Mouse (Mus musculus) forebrain, embryonic 16.5 days (tissue): ENCODE measurements around the gene Sema5b. TPM values are rescaled to one million over a fixed set of nuclear protein-coding genes. Genes with fewer than 3 reads are reported as not detected.

Experiments used
- ATAC-seq: fragments of 200-750 bp; cut with Nextera tagmentation; 2 replicates; pipeline ENCODE4 v1.8.0; 2017; ENCODE audit warnings: mild to moderate bottlenecking, moderate library complexity
- H3K27ac ChIP-seq: fragments of 300-500 bp; sonication (generic); 2 replicates; pipeline ENCODE4 v1.5.1; 2014; ENCODE audit warnings: low read length, control low read depth
- H3K27me3 ChIP-seq: fragments of 300-500 bp; sonication (generic); replicated peaks from 2 replicates; pipeline ENCODE4 v1.6.1; 2014; ENCODE audit warnings: low read length; ENCODE audit not compliant: control insufficient read depth, insufficient read depth
- H3K36me3 ChIP-seq: fragments of 300-500 bp; sonication (generic); 2 replicates; pipeline ENCODE4 v1.6.1; 2014; ENCODE audit not compliant: control insufficient read depth, insufficient read depth
- H3K4me1 ChIP-seq: fragments of 300-500 bp; sonication (generic); replicated peaks from 2 replicates; pipeline ENCODE4 v1.6.1; 2014; ENCODE audit warnings: low read length; ENCODE audit not compliant: control insufficient read depth, insufficient read depth
- H3K4me2 ChIP-seq: fragments of 300-500 bp; sonication (generic); 2 replicates; pipeline ENCODE4 v1.6.1; 2014; ENCODE audit warnings: mild to moderate bottlenecking, low read length, control low read depth
- H3K4me3 ChIP-seq: fragments of 300-500 bp; sonication (generic); replicated peaks from 2 replicates; pipeline ENCODE4 v1.5.1; 2014; ENCODE audit warnings: mild to moderate bottlenecking, low read length, control low read depth
- H3K9ac ChIP-seq: fragments of 300-500 bp; sonication (generic); replicated peaks from 2 replicates; pipeline ENCODE4 v1.6.1; 2014; ENCODE audit warnings: low read depth, low read length, control low read depth
- H3K9me3 ChIP-seq: fragments of 300-500 bp; sonication (generic); 2 replicates; pipeline ENCODE4 v1.6.1; 2016; ENCODE audit warnings: low read length; ENCODE audit not compliant: control insufficient read depth
- WGBS: fragments of 180-500 bp; shearing (Covaris S2); extraction: QIAGEN DNeasy Blood & Tissue Kit; methylation state at CpG from one replicate; pipeline ENCODE4 v1.1.7; 2014; 5-methylcytosine and 5-hydroxymethylcytosine counted together
- polyA plus RNA-seq: library from polyadenylated mRNA; unstranded; fragments of >200 nt; fragmentation: Nextera tagmentation; extraction: Ambion mirVana; gene quantifications from 2 replicates; pipeline ENCODE4 v1.2.1, GENCODE M21; 2015

Gene Sema5b
- polyA plus RNA-seq, 1 experiment from 2014 or later: 30.1 TPM

GRCm38 (mm10) chr16:35677511-35678113, 136.7 kb downstream of the Sema5b start:
- Histone ChIP-seq H3K9ac (no peak overlapping the region), H3K27me3 (no peaks in the 10 kb centered on the region), H3K4me2 (no peak overlapping the region), H3K27ac (no peak overlapping the region), H3K4me3 (no peak overlapping the region), H3K4me1 (0 out of 2 replicates have a peak, but pooled peaks cover 2% of the 10 kb centered on the region), H3K36me3 (no peaks in the 10 kb centered on the region), H3K9me3 (no peaks in the 10 kb centered on the region)
- WGBS: 84% methylated on average over 8 of the region's 8 CpGs
- no peak for ATAC-seq

- Histone ChIP-seq H3K4me1 (0 out of 2 replicates have a peak, but pooled peaks cover 2% of the 10 kb centered on the region), H3K4me3 (no peak overlapping the region), H3K9me3 (no peaks in the 10 kb centered on the region), H3K27ac (no peak overlapping the region), H3K4me2 (no peak overlapping the region), H3K36me3 (no peaks in the 10 kb centered on the region), H3K27me3 (no peaks in the 10 kb centered on the region), H3K9ac (no peak overlapping the region)
- no peak for ATAC-seq
- 38% methylated on average over 3 of the region's 3 CpGs for WGBS
Observed at GRCm38 (mm10) chr16:35678476-35678875, 137.5 kb downstream of the Sema5b start.

- H3K9ac ChIP-seq: no peak overlapping the region
- no peaks in the 10 kb centered on the region for H3K9me3 ChIP-seq
- ATAC-seq: no peak; the same call in 1 of the 2 replicates
- WGBS: 71% methylated on average over 17 of the region's 17 CpGs
- H3K27me3 ChIP-seq: no peaks in the 10 kb centered on the region
- no peak overlapping the region for H3K27ac ChIP-seq
- no peak overlapping the region for H3K4me2 ChIP-seq
- H3K36me3 ChIP-seq: no peaks in the 10 kb centered on the region
- H3K4me3 ChIP-seq: no peak overlapping the region
- H3K4me1 ChIP-seq: peaks cover 10% of the 10 kb centered on the region; the same call in 1 of the 2 replicates
Observed at GRCm38 (mm10) chr16:35681327-35682108, 140.6 kb downstream of the Sema5b start.

GRCm38 (mm10) chr16:35685027-35685426, 144.1 kb downstream of the Sema5b start:
- no peak overlapping the region for H3K9ac ChIP-seq
- peaks cover 12% of the 10 kb centered on the region; the same call in 1 of the 2 replicates for H3K4me1 ChIP-seq
- H3K27me3 ChIP-seq: no peaks in the 10 kb centered on the region
- H3K4me2 ChIP-seq: no peak overlapping the region
- no peak overlapping the region for H3K4me3 ChIP-seq
- no peaks in the 10 kb centered on the region for H3K36me3 ChIP-seq
- peak; percentile 41 for ATAC-seq
- no peaks in the 10 kb centered on the region for H3K9me3 ChIP-seq
- no peak overlapping the region for H3K27ac ChIP-seq
- WGBS: 68% methylated on average over 13 of the region's 13 CpGs

GRCm38 (mm10) chr16:35686491-35686890, 145.5 kb downstream of the Sema5b start:
- 45% methylated on average over 7 of the region's 7 CpGs for WGBS
- Histone ChIP-seq H3K9me3 (no peaks in the 10 kb centered on the region), H3K27ac (no peak overlapping the region), H3K36me3 (no peaks in the 10 kb centered on the region), H3K9ac (no peak overlapping the region), H3K4me2 (no peak overlapping the region), H3K4me1 (peaks cover 10% of the 10 kb centered on the region; the same call in 1 of the 2 replicates), H3K4me3 (no peak overlapping the region), H3K27me3 (no peaks in the 10 kb centered on the region)
- no peak for ATAC-seq

- ATAC-seq: no peak
- Histone ChIP-seq H3K27me3 (no peaks in the 10 kb centered on the region), H3K27ac (no peak overlapping the region), H3K4me1 (0 out of 2 replicates have a peak, but pooled peaks cover 1% of the 10 kb centered on the region), H3K4me3 (no peak overlapping the region), H3K9me3 (no peaks in the 10 kb centered on the region), H3K9ac (no peak overlapping the region), H3K36me3 (0 out of 2 replicates have a peak, but pooled peaks cover 4% of the 10 kb centered on the region), H3K4me2 (no peak overlapping the region)
- 91% methylated on average over 7 of the region's 7 CpGs for WGBS
Observed at GRCm38 (mm10) chr16:35691606-35692005, 150.7 kb downstream of the Sema5b start.

GRCm38 (mm10) chr16:35694250-35694846, 153.4 kb downstream of the Sema5b start:
- no peaks in the 10 kb centered on the region for H3K9me3 ChIP-seq
- H3K4me1 ChIP-seq: no peaks in the 10 kb centered on the region
- no peak overlapping the region for H3K4me2 ChIP-seq
- no peak overlapping the region for H3K27ac ChIP-seq
- WGBS: 71% methylated on average over 13 of the region's 13 CpGs
- no peaks in the 10 kb centered on the region for H3K27me3 ChIP-seq
- H3K36me3 ChIP-seq: peaks cover 7% of the 10 kb centered on the region; the same call in 1 of the 2 replicates
- no peak for ATAC-seq
- H3K9ac ChIP-seq: no peak overlapping the region
- no peak overlapping the region for H3K4me3 ChIP-seq

GRCm38 (mm10) chr16:35696103-35696502, 155.2 kb downstream of the Sema5b start:
- Histone ChIP-seq H3K9ac (no peak overlapping the region), H3K4me1 (no peaks in the 10 kb centered on the region), H3K27ac (no peak overlapping the region), H3K36me3 (peaks cover 7% of the 10 kb centered on the region; the same call in 1 of the 2 replicates), H3K27me3 (no peaks in the 10 kb centered on the region), H3K9me3 (no peaks in the 10 kb centered on the region), H3K4me3 (no peak overlapping the region), H3K4me2 (no peak overlapping the region)
- ATAC-seq: no peak
- WGBS: 96% methylated on average over 2 of the region's 2 CpGs

GRCm38 (mm10) chr16:35701823-35702222, 160.9 kb downstream of the Sema5b start:
- no peak for ATAC-seq
- H3K9ac ChIP-seq: no peak overlapping the region
- no peaks in the 10 kb centered on the region for H3K9me3 ChIP-seq
- H3K4me3 ChIP-seq: no peak overlapping the region
- H3K4me2 ChIP-seq: no peak overlapping the region
- no peaks in the 10 kb centered on the region for H3K4me1 ChIP-seq
- H3K27ac ChIP-seq: no peak overlapping the region
- no peaks in the 10 kb centered on the region for H3K27me3 ChIP-seq
- H3K36me3 ChIP-seq: peaks cover 5% of the 10 kb centered on the region; the same call in 1 of the 2 replicates
- 86% methylated on average over 11 of the region's 11 CpGs for WGBS
